Mouse (Mus musculus) monocyte, adult 5-6 weeks (primary cell): ENCODE data around the gene Commd9. TPM values are rescaled to one million over a fixed set of nuclear protein-coding genes. Genes with fewer than 3 reads are reported as not detected.

ENCODE experiments used
- ATAC-seq: fragments of 153-309, 156-312 bp; replicated peaks from 2 replicates; pipeline ENCODE4 v1.8.0; 2017; ENCODE audit warnings: mild to moderate bottlenecking; ENCODE audit not compliant: low TSS enrichment, insufficient number of reproducible peaks, severe bottlenecking, poor library complexity, low FRiP score
- total RNA-seq: library from RNA; stranded (forward); fragments of 200-1000, 200-491, 200-594 nt; gene quantifications from 3 replicates; pipeline ENCODE4 v1.2.3, GENCODE M21; 2017

The Commd9 gene
- 21.2 to 53.4 TPM (median 31.4 TPM) in 3 replicates for total RNA-seq

DNA sequence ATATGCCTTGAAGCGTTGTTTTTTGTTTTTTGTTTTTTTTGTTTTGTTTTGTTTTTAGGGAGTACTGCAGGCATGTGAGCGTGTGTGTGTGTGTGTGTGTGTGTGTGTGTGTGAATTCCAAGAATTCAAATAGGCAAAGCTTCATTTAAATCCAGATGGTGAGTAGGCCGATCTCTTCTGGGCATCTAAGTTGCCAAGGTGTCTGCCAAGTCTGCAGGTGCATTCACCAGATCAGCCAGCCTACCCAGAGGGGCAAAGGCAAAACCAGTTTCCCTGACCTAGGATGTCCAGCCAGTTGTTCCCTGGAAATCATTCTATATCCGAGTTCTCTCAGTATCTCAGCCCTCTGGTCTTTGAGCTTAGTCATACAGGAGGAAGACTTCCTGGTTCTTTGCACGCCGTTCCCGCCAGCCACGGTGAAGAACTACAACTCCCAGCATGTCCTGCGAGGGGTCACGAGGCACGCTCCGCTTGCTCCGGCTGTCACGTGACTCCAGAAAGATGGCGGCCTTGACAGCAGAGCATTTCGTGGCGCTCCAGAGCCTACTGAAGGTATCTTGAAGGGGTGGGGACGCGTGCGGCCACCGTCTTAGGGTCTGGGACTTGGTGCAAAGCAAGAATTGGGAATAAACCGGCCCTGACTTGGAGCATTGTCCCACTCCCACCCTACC lies at the start of gene Commd9:
Commd9 (plus strand) TSS at position 480 of the 671 bp plus-strand sequence.
- peak; percentile 93 for ATAC-seq

DNA sequence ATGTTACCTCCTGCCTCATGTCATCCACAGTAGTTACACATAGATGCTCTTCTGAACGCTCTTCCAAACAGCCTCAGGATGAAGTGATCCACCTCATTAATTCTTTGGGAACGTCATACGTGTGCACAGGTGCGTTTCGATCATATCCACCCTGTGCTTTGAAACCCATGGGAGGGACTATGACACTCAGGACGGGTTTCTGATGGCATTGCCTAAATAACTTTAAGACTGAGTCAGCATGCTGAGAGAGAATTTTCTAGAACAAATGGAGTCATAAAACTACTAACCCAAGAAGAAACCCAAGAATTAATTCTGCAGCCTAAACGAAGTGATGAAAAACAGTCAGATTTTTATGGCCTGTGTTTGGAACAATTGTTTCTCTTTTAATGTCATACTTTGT lies 43.3 kb upstream of the Commd9 start:
- no peak for ATAC-seq

DNA sequence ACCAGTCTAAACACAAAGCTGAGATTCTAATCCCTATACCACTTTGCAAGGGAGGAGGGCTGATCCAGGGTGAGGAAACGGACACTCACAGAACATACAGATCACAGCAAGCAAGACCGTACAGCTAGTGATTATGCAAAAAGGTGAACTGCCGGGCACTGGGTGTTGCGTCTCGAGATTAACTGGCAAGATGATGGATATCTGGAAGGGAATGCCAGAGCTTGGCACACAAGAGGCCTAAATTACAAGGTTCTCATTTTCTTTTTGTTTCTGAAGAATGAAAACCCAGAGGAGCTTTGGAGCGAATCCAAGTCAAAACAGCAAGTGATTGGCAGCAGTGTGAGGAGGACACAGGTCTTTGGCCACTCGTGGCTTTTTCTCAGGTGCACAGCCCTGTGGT lies 31.3 kb upstream of the Commd9 start:
- no peak for ATAC-seq

DNA sequence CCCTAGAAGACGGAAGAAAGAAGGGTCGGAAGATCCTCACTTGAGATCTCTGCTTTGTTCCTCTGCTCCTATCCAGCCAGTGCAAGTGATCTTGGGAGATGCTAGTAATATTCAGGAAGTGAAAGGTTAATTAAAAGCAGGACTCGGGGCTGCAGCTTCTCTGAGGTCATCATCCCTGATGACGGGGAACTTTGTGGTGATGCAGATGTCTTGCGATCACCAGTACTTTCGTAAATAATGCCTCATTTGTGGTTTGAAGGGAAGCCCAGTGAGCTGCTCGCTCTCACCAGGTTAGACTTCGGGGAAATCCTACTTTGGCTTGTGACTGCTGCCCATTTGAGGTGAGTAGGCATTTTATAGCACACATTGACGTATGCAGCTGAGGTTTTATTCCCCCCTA lies 29.9 kb upstream of the Commd9 start:
- ATAC-seq = 0 out of 2 replicates have a peak, but pooled peaks have one; percentile 56

DNA sequence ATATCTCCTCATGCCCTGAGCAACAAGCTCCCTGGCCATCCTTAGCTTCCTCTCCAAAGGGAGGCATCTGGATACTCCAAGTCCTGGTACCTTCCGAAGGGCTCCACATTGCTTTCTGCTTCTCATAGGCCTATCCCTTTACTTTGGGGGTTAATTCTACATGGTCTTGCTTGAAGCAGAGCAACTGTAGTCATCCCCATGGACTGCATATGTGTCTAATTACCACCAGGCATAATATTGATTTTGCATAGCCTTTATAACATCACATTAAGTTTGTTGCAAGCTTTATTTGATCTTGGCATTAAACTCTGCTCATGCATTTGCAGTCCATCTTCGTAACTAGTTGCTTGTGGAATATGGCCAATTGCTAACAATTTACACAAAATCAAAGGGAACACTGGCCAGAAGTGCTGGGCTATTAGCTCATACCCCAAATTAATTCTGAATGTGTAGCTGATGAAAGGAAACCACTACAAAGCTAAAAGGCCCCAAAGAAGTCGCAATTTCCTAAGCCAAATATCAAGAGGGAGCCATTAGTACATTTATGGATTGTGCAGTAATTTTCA lies 25.0 kb upstream of the Commd9 start:
- no peak for ATAC-seq

DNA sequence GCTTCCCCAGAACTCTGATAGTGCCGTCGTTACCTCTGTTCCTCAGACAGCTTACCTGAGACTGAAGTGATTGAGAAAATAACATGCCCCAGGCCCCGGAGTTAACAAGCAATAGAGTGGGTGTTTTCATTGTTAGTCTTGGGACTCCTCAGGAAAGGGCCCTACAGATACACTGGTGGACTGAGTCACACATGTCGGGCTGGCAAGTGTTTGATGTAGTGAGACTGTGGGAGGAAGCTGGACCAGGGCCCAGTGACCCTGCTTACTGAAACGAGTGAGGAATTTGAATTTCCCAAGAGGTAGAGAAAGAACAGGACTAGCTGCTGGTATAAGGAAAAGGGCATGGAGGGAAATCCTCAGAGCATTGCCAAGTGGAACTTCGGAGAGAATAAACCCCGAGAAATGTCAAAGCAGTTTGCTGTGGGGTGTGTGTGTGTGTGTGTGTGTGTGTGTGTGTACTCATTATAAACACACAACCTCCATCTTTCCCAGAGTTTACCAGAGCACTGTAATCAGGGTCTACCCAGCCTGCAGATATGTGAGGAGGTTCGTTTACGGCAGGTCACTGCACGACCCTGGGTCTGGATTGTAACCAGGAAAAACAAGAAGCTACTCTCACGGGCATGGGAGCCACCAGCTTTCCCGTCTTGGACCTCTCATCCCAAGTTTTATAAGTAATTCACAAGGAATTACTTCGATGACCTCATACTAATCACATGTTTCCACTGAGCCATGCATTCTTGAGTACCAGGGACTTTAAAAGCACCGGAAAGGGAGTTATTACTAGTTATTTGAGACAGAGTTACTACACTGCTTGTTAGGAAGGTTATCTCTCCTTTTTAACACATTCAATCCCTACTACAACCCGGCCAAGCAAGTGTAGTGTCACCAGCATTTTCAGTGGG lies 23.6 kb upstream of the Commd9 start:
- no peak for ATAC-seq

DNA sequence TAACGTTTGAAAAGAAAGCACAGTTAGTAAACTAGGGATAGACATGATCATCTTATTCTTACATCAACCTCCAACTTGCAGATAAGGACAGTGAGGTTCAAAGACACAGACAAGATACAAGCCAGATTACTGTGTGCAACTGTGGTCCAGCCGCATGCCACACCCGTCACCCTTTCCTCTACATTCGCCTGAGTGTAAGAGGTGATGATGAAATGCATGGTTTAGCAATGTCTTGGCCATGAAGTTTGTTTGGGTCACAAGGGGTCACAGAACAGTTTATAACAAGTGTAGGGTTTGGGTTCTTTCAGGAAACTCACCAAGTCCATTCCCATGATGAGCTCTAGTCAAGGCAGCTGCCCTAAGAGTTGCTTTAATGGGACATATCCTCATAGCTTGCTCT lies 17.4 kb upstream of the Commd9 start:
- peak; percentile 94 for ATAC-seq

DNA sequence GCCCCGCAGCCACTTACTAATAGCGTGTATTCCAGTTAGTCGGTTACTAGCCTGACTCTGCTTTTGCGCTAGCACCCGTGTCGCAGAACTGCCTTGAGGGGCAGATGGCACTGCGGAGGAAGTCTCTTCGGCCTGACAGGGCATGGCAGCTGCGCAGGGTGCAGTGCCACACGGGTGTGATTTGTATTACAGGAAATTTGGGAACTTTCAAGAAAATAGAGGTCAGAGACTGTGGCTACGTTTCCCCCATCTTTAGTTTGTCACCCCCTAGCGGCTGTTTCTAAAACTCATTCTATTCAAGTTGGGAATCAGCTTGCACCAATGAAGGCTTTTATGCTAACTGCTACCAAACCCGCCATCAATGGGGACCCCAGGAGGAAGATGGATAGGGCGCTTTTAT lies 14.9 kb upstream of the Commd9 start:
- no peak; the same call in 1 of the 2 replicates for ATAC-seq

DNA sequence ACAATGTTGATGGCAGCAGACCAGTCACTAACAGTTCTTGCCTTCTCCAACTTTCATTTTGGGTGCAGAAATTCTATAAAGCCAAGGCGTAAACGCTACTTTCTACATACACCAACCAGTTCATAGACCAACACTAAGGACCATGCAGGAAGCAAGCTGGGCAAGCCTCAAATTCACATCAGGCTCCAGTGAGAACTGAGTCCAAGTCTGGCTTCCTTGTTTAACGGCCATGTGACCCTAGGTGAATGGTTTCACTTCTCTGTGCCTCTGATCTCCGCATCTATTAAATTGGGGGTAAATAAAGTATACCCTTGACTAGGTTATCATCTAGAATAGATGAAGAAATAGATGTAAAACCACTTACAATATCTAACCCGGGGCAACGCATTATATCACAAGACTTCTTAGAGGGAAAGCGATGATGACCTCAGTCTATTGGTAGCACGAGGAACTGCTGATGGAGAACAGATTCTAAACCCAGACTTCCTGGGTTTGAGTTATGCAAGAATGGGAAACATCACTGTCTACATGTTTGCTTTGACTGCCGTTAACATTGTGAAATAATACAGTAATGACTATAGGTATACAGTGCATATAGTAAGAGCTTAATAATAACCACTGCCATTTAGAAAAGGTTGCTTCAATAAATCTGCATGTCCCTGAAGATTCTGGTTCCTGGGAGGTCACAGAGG lies 4.4 kb upstream of the Commd9 start:
- peak; percentile 59 for ATAC-seq

DNA sequence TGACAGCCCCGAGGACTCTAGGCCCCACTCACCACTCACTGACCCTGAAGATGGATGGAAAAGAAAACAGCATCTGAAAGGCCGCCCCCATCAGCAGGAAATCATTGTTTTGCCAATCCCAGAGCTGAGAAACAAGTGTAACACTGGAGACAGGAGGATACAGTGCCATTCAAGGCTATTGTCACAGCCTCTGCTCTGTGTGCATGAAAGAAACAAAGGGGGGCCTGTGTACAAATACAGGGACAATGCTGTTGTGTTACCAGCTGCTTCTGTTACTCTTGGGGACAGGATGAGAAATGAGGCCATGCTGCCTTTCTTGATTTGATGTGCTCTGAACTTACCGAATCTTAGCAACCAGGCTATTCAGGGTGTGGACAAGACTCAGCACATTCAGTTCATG lies 3.0 kb upstream of the Commd9 start, which contains the start of gene Prr5l:
Prr5l (minus strand) TSS at position 30 of the 400 bp plus-strand sequence.
- no peak for ATAC-seq

DNA sequence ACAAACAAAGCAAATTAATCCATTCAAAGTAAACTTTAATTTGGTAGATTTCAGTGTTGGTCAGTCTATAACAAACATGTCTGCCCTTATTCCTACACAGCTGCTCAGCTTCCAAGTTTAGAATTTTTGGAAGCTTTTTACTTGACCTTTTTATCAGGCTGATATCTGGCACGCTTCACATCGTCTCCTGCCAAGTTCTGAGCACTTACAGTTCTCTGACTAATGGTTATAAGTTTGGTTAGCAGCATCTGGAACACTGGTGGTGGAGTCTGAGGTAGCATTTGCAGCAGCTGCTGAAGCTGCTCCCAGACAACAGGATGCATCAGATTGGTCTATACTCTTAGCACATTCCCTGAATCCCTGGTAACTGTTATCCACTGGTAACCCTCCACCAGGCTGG lies 1.8 kb upstream of the Commd9 start:
- no peak for ATAC-seq

DNA sequence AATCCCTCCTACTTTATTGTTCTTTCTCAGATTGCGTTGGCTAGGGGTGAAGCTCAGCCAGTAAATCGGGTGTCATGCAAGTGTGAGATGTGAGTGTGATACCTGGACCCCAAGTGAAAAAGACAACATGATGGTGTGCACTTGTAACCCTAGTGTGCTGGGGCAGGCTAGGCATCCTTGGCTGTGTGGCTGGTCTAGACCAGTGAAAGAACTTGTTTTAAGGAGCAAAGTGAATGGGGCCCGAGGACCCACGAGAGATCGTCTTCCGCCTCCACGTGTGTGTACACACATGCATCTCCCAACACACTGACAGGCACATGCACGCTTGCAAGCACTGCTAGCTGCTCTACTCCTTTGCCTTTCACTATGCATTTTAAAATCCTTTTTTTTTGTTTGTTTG lies 2.8 kb downstream of the Commd9 start:
- ATAC-seq = no peak

DNA sequence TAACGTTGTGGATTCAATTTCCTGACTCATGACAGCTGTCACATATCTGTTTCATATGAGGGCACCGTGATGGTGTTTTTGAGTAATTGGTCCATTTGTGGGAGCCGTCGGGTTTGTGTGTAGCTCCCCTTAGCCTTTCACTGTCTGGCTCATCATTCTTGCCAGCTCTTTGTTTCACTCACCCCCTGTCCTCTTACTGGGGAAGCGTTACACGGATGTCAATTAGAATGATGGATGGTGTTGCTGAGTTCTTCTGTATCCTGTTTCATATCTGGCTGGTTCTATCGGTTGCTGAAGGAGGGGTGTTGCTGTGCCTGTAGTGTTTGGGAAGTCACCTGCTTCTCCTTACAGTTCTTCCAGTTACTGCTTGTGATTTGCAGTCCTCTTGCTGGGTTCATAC lies 5.1 kb downstream of the Commd9 start:
- ATAC-seq = no peak

DNA sequence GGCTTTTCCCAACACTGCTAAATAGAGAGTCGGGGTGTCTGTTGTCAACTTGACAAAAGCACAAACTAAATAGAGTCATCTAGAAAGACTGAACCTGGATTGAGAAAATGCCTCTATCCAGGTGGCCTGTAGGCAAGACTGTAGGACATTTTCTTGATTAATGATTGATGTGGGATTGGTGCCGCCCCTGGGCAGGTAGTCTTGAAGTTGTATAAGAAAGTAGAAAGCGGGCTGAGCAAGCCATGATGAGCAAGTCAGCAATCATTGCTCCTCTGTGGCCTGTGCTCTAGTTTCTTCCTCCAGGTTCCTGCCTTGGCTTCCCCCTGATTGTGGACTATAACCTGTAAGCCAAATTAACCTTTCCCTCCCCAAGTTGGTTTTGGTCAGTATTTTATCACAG lies 8.1 kb downstream of the Commd9 start:
- ATAC-seq = no peak

DNA sequence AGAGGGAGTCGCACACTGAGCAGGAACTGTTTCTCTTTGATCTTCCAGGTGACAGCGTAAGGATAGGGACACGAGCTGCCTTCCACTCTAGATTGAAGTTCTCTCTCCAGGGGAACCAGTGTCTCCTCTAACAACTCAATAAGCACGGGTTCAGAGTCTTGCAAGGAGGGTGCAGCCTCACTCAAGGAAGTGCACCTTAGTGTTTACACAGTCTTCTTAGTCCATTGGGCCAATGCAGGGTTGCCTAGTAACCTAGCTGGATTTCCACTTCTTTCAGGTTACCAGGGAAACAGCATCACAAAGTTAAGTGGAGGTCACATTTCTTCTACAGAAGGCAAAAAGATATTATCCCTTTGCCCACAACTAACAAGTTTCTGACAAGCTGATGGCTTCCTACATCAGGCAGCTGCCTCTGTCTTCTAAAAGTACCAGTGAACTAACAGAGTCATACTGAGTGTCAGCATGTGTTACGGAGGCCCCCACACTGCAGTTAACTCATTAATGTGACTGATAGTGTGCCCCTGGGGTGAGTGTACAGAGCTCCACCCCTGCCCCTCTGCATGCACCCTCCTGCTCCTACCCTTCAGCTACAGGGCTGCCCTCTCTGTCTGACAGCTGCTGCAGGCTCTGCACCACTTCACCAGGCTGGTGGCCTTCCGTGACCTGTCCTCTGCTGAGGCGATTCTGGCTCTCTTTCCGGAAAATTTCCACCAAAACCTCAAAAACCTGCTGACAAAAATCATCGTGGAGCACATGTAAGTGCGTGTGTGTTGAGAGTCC lies 10.6 kb downstream of the Commd9 start:
- no peak for ATAC-seq

DNA sequence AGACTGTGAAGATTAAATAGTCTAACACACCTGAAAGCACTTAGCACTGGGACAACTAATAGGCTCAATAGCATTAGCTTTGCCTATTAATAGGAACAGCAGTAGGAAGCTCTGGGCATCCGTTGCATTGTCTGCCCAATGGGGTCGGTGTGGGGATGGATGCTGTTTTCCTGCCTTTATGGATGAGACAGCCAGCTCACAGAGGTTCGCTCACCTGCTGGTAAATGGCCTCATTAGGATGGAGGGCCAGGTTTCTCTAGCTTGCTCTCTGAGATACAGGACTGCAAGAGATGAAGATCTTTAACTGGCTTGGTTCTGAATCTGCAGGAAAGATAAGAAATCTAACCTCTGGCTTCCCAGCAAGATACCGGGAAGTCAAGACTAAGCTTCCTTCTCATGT lies 16.1 kb downstream of the Commd9 start:
- ATAC-seq = no peak

DNA sequence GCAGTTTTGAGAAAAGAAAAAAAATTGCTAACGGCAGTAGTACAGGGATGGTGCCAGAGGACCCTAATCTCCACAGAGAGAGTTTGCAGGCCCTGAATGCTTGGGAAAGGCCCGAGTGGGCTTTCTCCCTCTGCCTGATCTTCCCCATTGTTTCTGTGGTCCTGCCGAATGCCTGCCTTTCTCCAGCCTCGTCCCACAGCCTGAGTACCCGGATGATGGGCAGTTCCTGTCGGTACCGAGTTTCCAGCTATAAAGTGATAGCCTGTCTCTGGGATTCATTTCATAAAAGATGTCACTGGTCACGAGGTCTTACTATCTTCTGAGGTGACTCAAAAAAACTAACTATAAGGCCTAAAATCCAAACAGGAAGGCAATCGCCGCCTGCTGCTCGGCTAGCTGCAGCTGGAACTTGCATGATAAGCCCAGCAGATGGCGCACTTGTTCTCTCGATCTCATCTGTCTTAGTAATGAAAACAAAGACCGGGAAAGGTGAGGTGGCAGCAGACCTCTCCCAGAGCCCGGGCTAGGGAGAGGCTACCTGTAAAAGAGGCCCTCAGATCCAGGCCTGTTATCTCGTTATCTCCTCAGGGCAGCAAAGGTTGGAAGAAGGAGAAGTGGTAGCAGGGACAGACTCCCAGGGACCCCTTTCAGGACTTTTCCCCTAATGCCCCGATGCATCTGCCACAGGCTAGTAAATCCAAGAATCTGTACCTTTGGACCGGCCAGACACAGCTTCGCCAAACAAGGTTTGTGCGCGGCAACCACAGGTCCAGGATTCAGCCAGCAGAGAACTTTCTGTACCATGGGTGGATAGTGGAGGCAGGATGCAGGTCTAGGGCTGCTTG lies 19.7 kb downstream of the Commd9 start:
- peak; percentile 63 for ATAC-seq

DNA sequence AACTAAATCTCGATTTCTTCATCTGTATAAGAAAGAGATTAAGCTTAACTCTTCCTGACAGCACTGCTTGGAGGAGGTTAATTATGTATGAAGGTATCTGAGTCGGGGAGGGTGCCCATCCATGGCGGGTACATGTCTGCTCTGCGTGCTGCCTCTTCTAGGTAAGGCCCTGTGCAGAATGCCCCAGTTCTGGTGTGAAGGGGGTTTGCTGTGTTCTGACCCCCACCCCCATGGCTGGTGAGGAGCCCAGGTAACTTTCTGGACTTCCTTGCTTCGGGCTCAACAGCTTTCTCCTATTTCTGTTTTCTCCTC lies 20.3 kb downstream of the Commd9 start:
- ATAC-seq = no peak
